Mouse (Mus musculus) layer of hippocampus, adult 2 months (tissue): ENCODE measurements at regions not wholly inside any gene's neighbourhood (a gene's known extent, or its start where the extent isn't known, plus 50 kb on each side); places are given as distances from the start of the nearest gene placed in this dataset.
"Not testable (repeated sequence)": the region's sequence is repeated elsewhere in the genome, so short reads cannot be mapped to it uniquely, and the experiment has no call there.

Experiments
- DNase-seq, 2 experiments: peaks; one replicate each; pipeline ENCODE4 v3.0.0; 2022; ENCODE audit warnings: low spot score in 2 of 2
- H3K27ac ChIP-seq: fragments of 200-600 bp; 2 replicates; pipeline ENCODE4 v1.8.1; 2022
- H3K4me3 ChIP-seq: fragments of 200-600 bp; 2 replicates; pipeline ENCODE4 v1.8.1; 2022; ENCODE audit warnings: mild to moderate bottlenecking
- CTCF ChIP-seq: fragments of 200-600 bp; conservative IDR thresholded peaks from 2 replicates; pipeline ENCODE4 v1.8.1; 2022; ENCODE audit warnings: antibody characterized with exemption, mild to moderate bottlenecking, moderate library complexity

DNA sequence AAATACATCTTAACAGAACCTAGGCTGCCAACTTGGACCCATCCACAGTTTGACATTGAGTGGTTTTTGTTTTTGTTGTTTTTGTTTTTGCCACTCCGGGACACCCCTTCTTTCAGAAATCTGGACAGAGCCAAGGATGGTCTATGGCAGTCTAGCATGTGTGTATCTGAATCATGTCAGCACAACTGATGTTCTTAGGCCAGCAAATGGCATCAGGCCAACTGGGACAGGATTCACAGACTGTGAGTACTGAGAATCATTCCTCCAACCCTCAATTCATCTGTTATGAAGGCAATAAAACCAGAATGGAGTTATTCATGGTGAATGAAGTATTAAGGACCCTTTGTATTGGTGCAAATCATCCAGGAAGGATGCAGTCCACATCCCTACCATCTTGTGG, 1372.5 kb upstream of the Rag2 start:
- DNase-seq = peak in 1 of 2 experiments; percentile 5
- H3K27ac ChIP-seq = no peak overlapping the region
- no peak for TF ChIP-seq CTCF
- H3K4me3 ChIP-seq = no peak overlapping the region

DNA sequence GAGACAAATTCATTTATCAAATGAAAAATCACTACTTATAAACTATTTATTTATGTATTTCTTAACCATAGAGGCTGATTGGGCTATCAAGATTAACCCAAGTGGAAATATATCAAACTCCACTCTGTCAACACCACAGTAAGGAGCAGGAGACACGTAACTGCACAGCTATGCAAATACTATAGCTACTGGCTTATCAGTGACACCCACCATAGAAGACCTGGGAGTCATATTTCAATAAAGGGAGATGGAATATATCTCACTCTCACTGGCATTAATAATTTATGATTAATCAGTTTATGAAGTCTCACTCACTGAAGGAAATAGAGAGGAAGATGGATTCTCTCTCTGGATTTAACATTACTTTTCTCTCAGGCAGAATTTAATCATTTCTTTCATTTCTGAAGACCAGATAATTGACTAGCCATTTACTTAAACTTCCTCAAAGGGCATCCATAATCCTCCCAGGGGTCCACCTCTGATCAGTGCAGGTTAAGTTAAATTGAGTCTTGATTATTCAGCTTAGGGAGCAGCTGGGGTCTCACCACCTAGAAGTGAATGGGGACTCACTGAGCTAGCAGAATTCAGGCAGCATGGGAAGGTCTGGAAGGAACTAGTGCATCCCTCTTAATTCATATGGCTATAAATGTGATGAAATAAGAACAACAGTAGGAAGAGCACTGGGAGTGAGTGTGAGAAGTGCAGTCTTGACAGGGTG, 1365.2 kb upstream of the Rag2 start:
- Histone ChIP-seq H3K4me3 (no peak overlapping the region), H3K27ac (no peak overlapping the region)
- TF ChIP-seq CTCF = no peak
- DNase-seq = no peak

DNA sequence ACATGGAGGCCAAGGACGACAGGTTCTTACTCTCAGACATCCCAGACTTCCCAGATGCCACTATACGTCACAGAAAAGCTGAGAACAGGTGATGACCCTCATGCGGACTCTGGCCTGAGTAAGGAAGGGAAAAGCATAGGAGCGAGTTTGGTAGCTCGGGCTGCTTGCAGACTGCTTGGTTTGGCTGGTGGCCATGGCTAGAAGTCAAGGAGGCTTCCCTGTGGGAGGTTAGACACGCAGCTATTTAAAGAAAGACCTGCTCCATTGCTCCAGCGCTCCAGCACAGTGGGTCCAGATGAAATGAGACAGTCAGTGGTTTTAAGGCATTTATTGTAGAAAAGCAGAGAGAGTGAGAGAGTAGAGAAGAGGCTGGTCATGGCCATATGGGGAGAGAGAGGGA, 1318.0 kb upstream of the Rag2 start:
- no peak for TF ChIP-seq CTCF
- no peak overlapping the region for H3K4me3 ChIP-seq
- no peak for DNase-seq
- H3K27ac ChIP-seq = no peak overlapping the region

DNA sequence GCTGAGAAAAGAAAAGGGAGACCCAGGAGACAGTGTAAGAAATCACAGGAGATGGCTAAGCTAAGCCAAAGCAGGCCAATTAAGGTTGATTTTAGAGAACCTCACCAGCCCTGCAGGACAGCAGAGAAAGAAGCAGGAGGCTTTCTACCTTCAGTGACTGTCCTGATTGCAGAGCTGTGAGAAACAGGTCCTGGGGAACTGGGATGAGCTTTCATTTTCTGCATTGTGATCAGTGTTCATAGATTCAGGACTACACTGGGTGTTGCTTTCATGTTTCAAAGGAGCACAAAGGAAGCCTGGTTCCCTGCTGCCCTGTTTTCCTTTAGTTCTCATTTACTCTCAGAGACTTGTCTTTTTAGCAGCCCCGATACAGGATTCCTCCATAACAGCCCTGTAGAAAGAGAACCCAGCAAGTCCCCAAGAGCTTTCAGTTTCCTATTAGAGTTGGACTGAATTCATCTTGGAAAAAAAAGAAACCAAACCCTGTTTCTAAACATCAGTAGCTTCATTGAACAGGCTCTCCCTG, 1311.7 kb upstream of the Rag2 start:
- H3K4me3 ChIP-seq = no peak overlapping the region
- no peak for TF ChIP-seq CTCF
- H3K27ac ChIP-seq = peak overlapping the region; percentile 60; the same call in 1 of the 2 replicates
- DNase-seq = peak in 1 of 2 experiments; percentile 14

DNA sequence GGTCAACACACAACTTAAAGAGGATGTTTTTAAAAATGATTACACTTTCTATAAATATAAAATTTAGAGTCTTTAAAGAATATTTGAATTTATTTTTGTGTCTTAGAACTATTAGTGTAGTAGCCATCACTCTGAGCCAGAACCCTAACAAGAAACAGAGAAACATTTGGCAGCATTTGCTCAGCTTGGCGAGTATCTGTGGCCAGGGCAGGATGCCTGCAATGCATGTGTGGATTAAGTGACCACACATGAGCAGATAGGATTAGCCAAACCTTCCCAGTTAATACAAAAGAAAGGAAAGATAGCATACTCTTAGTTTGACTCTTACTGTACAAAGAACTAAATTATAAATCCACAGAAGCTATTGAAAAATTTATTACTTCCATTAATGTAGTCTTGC, 1304.1 kb upstream of the Rag2 start:
- DNase-seq = no peak
- no peak overlapping the region for H3K4me3 ChIP-seq
- TF ChIP-seq CTCF = no peak
- H3K27ac ChIP-seq = no peak overlapping the region

DNA sequence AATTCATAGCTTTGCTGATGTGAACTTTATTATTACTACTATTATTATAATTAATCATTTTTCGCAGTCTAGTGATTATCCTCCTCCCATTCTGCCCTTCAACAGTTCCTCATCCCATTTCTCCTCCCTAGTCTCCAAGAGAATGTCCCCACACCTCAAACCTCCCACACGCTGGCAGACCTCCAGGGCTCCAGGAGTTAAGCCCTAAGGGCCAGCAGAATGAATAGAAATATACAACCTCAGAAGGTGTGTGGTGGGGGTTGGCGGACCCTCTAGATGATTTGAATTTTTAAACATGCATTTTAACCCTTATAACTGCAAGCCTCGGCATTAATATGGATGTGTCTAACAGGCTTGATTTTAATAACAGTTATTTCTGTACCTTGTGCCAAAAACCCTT, 1283.8 kb upstream of the Rag2 start:
- TF ChIP-seq CTCF = no peak
- DNase-seq = no peak
- Histone ChIP-seq H3K27ac (no peak overlapping the region), H3K4me3 (no peak overlapping the region)

DNA sequence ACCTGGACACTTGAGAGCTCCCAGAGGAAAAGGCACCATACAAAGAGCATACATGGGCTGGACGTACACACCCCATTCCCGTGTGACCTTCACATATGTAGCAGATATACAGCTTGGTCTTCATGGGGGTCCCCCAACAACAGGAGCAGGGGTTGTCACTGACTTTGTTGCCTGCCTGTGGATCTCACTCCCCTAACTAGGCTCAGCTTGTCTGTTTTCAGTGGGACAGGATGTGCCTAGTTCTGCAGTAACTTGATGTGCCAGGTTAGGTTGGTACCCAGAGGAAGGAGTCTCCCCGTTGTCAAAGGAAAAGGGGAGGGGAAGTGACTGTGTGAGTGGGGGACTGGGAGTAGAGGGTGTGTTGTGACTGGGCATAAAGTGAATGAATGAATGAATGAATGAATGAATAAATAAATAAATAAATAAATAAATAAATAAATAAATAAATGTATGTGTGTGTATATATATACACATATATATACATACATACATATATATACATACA, 1279.5 kb upstream of the Rag2 start:
- no peak overlapping the region for H3K27ac ChIP-seq
- DNase-seq = no peak
- TF ChIP-seq CTCF = no peak
- H3K4me3 ChIP-seq = no peak overlapping the region

DNA sequence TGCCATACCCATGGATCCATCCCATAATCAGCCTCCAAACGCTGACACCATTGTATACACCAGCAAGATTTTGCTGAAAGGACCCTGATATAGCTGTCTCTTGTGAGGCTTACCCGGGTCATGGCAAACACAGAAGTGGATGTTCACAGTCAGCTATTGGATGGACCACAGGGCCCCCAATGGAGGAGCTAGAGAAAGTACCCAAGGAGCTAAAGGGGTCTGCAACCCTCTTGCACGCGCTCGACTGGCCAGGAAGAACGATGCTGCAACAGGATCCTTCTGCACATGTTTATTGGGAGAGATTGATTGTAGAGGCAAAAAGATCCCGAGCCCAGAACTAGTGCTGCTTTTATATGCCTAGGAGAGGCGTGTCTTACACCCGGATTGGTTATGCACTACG, 1258.9 kb upstream of the Rag2 start:
- not testable (repeated sequence) for H3K27ac ChIP-seq, DNase-seq, H3K4me3 ChIP-seq

DNA sequence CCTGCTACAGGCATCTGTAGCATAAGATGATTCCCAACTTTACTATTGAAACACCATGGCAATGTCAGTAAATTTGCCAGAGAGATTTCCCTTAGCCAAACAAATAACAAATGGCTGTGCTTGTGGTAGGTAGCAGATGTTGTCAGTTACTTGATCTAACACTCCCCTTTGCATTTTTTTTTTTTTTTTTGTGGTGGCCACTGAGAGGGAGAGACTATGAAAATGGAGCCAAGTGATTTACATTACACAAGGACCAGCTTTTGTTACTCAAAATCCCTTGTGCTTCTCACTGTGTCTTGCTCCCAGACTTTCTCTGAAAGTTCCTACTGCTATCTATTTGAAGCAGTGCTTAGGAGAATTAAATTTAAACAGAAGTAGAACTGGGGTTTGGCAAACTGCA, 1224.7 kb upstream of the Rag2 start:
- TF ChIP-seq CTCF = no peak
- no peak for DNase-seq
- no peak overlapping the region for H3K4me3 ChIP-seq

DNA sequence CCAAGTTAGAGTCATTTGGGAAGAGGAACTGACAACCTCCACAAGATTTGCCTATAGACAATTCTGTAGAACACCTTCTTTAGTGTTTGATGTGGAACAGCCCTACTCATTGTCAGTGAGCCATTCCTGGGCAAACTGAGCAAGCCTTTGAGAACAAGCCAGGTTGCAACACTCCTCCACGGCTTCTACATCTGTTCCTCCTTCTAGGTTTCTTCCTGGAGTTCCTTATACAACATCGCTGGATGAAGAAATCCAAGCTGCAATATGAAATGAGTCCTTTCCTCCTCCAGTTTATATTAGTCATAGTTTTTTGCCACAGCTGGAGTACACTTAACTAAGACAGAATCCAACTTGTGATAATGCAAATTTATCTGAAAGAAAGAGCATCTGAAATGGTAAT, 1197.9 kb upstream of the Rag2 start:
- no peak for DNase-seq
- TF ChIP-seq CTCF = no peak

More for the DNA sequence above, 1224.7 kb upstream of the Rag2 start:
- no peak overlapping the region for H3K27ac ChIP-seq

DNA sequence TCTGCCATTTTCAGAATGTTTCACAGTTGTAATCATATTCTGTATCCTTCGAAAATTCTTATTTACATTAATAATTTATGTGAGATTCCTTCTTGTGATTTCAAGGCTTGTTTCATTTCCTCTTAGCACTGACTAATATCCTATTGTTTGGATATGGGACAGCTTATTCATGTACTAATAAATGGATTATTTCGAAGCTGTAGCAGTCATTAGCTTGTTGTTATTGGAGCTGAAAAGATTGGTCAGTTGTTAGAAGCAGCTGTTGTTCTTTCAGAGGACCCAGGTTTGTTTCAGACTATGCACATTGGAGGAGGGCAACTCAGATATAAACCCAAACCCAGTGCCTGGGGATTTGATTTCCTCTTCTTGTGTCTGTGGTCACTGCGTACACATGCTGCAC, 1189.5 kb upstream of the Rag2 start:
- no peak overlapping the region for H3K27ac ChIP-seq
- TF ChIP-seq CTCF = no peak
- H3K4me3 ChIP-seq = no peak overlapping the region
- DNase-seq = no peak

More for the DNA sequence above, 1197.9 kb upstream of the Rag2 start:
- no peak overlapping the region for H3K27ac ChIP-seq
- H3K4me3 ChIP-seq = no peak overlapping the region

DNA sequence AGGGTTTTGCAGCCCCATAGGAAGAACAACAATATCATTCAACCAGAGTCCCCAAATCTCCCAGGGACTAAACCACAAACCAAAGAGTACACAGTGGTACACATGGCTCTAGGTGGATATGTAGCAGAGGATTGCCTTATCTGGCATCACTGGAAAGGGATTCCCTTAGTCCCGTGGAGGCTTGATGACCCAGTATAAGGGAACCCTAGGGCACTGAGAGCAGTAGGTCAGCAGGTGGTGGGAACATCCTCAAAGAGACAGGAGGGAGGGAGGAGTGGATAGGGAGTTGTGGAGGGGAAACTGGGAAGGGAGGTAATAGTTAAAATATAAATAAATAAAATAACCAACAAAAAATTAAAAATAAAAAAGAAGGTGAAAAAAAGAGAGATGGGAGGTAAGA, 1178.7 kb upstream of the Rag2 start:
- no peak for DNase-seq
- no peak for TF ChIP-seq CTCF
- Histone ChIP-seq H3K4me3 (no peak overlapping the region), H3K27ac (no peak overlapping the region)

DNA sequence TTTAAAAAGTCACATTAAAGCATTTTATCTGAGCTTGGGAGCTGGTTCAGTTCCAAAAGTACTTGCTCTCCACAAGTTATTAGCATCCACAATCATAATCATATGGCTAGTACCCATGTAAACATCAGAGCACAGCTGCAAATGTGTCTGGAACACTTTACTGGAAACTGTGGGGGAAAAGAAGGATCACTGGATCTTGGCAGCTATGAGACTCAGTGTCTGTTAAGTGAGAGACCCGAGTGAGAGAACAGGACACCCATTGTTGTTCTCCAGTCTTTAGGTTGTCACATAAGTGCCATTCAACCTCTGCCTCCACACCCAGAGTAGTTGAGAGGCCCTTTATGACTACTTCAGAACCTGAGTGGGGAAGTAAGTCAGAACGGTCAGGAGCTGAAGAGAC, 1178.2 kb upstream of the Rag2 start:
- DNase-seq = no peak
- no peak for TF ChIP-seq CTCF
- H3K27ac ChIP-seq = no peak overlapping the region
- H3K4me3 ChIP-seq = no peak overlapping the region

DNA sequence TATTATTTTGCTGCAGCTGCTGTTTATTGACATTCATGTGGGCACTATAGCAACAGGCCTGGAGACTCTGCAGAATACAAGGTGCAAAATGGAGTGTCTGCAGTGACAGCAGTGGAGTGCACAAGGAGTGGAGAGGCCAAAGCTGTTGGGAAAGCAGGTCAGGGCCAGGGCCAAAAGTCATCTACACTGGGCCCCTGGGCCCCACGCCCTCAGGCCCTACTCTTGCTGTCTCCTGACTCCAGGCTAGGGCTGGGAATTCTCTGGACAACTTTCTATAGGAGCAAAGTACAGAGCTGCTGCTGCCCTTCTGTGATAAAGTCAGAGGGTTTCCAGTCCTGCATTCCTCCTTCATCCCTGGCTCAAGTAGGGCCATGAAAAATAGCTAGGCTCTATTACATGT, 1164.9 kb upstream of the Rag2 start:
- not testable (repeated sequence) for DNase-seq, H3K27ac ChIP-seq, H3K4me3 ChIP-seq

DNA sequence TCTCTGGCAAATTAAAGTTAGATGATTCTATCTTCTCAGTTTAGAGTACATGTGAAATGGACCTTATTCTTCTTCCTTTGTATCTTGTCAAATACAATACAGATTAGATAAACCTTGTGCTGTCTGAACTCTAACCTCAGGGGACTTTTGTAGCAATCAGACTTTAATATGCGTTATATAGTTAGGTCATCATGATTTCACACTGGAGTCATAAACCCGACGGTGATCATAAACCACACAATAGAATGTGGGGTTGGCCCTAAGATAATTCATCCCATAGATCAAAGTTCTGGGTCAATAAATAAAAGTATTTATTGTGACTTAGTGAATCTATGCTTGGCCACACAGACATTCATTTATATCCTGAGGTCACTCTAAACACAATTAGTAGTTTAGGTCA, 1138.3 kb upstream of the Rag2 start:
- DNase-seq, H3K4me3 ChIP-seq: not testable (repeated sequence)

DNA sequence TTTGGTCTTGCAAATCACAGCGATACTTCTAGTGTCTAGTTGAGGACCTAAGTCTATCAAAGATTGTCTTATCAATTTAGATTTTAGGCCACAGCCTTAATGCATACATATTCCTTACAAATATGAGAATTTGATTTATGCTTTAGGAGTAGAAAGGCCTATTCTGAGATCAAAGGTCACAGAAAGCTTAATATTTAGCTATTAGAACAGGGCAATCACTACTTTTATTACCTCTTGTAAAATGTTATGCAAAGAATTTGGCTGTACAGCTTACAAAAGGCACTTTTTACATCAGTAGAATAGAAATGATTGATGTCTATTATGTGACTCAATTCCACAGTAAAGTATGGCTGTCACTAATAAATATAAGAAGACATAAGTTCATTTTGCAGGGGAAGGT, 1119.4 kb upstream of the Rag2 start:
- not testable (repeated sequence) for H3K27ac ChIP-seq, DNase-seq, H3K4me3 ChIP-seq

More for the DNA sequence above, 1138.3 kb upstream of the Rag2 start:
- not testable (repeated sequence) for H3K27ac ChIP-seq
